Mouse (Mus musculus): Measurements from ENCODE around the gene Olfr548-ps1. TPM values are rescaled to one million over a fixed set of nuclear protein-coding genes. Genes with fewer than 3 reads are reported as not detected.
"Not testable (repeated sequence)": the region's sequence is repeated elsewhere in the genome, so short reads cannot be mapped to it uniquely, and the experiment has no call there.

The Olfr548-ps1 gene
- polyA plus RNA-seq (2016; fragmentation: Nextera tagmentation; extraction: Ambion mirVana), result not detected in 2 replicates

DNA sequence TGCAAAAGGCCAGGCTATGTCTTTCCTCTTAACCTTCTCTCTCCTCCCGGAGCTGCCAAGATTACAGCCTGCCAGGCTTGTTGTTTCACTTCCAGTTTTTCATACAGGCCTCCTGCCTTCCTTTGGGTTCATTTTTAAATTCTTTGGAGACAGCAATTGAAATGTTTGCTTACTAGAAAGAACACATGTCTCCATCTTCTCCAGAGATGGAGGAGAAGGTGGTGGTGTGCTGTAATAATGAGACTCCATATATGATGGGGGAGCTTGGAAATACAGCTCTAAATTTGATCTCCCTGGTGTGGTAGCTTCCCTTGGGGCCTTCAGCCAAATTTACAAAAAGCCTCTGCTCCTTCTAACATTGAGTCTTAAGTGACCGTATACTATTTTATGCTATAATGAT lies at the start of gene Olfr548-ps1:
Gene Olfr548-ps1, plus strand, starts transcription at position 301 of the 400 bp plus-strand sequence.
- no peaks in the 10 kb centered on the region for H3K4me1 ChIP-seq
- no peaks in the 10 kb centered on the region for H3K36me3 ChIP-seq (replicated peaks)
- no peak within 1 kb of the TSS for H3K27ac ChIP-seq (replicated peaks)
- no peaks in the 10 kb centered on the region for H3K27me3 ChIP-seq (replicated peaks; ENCODE audit: low read depth, poor library complexity, severe bottlenecking)
- no peaks in the 10 kb centered on the region for H3K9me3 ChIP-seq
- H3K4me3 ChIP-seq, result no peak within 1 kb of the TSS
- 81% methylated on average over 2 of the region's 2 CpGs for WGBS
- DNase-seq (ENCODE audit: low spot score), result no peak

DNA sequence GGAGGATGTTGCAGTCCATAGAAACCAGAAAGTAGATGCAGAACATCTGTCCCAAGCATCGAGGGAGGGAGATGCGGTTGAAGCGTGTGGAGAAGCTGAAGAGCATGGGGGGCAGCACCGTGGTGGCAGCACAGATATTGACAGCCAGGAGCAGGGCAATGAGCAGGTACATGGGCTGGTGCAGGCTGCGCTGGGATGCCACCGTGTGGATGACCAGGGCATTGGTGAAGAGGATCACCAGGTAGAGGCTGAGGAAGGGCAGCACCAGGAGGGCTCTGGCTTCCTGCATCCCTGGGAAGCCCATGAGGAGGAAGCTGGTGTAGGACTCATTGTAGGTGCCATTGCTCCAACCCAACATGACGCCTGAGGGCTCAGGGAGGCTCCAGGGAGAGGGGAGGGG lies 46.3 kb upstream of the Olfr548-ps1 start:
- not testable (repeated sequence) for H3K9me3 ChIP-seq; H3K4me3 ChIP-seq; H3K36me3 ChIP-seq (replicated peaks); H3K27me3 ChIP-seq (replicated peaks; ENCODE audit: low read depth, poor library complexity, severe bottlenecking); H3K27ac ChIP-seq (replicated peaks); H3K4me1 ChIP-seq; DNase-seq (ENCODE audit: low spot score)
- 51% methylated on average over 7 of the region's 7 CpGs for WGBS

DNA sequence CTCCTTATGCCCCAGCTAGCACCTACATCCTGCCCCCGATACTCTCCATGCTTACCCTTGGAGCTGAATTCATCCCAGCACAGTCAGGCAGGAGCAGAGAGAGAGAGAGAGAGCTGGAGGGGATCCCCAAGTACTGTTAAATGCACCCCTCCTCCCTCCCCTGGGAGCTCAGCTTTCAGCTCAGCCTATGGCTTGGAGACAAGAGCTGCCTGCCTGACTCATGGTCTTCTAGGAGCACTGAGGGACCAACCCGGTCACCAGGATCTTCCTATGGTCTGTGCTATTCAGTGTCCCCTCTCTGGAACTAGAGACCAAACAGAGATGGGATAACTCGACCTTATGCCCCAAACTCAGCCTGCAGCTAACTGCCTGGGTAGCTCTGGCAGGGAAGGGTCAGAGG lies 41.2 kb upstream of the Olfr548-ps1 start, which contains the start of gene Olfr545:
Gene Olfr545, minus strand, starts transcription at position 101 of the 400 bp plus-strand sequence.
- no peak for DNase-seq (ENCODE audit: low spot score)
- Histone ChIP-seq H3K4me3 (no peak within 1 kb of the TSS), H3K27me3 (replicated peaks; ENCODE audit: low read depth, poor library complexity, severe bottlenecking) (no peaks in the 10 kb centered on the region), H3K4me1 (no peaks in the 10 kb centered on the region), H3K27ac (replicated peaks) (no peak within 1 kb of the TSS), H3K36me3 (replicated peaks) (no peaks in the 10 kb centered on the region), H3K9me3 (no peaks in the 10 kb centered on the region)
- WGBS, result 73% methylated on average over 3 of the region's 3 CpGs

DNA sequence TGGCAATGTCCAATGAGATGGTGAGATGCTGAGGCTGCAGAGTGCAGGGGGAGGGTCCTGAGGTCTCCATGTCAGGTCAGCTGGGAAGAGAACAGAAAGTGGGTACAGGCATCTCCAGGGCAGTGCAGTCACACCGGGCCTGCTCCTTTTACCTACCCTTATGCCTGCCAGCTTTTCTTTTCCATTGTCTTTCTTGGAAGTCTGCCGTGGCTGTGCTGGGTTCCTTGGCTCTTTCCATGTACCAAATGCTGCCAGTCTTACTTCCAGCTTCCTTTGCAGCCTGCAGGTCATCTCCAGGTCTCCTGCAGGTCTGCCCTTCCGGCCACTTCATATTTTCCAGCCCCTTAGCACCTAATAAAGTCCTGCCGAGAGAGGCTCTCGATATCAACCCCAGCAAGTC lies 38.7 kb upstream of the Olfr548-ps1 start:
- no peaks in the 10 kb centered on the region for H3K27me3 ChIP-seq (replicated peaks; ENCODE audit: low read depth, poor library complexity, severe bottlenecking)
- H3K4me3 ChIP-seq, result no peak overlapping the region
- no peak overlapping the region for H3K27ac ChIP-seq (replicated peaks)
- no peak for DNase-seq (ENCODE audit: low spot score)
- no peaks in the 10 kb centered on the region for H3K4me1 ChIP-seq
- no peaks in the 10 kb centered on the region for H3K9me3 ChIP-seq
- no peaks in the 10 kb centered on the region for H3K36me3 ChIP-seq (replicated peaks)
- WGBS, result 82% methylated on average over 5 of the region's 5 CpGs

DNA sequence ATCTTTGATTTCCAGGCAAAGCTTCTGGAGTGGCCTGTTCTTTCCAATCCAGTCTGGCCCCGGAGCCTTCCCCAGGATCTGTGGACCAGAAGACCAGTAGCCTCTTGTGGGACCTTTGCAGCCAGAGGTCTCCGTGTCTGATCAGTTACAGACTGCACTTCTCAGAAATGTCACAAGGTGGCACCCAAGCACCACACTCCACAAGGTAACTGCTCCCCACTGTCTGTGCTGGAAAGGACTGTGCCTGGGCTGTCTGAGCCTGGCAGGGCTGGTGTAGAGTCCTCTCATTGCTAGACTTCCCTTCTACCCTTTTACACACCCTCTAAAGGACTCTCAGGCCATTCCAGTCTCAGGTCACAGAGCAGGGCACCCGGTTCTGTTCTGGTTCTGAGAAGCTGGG lies 33.8 kb upstream of the Olfr548-ps1 start:
- 43% methylated on average over 3 of the region's 3 CpGs for whole genome bisulfite sequencing
- H3K9me3 ChIP-seq, result no peaks in the 10 kb centered on the region
- H3K27me3 ChIP-seq (replicated peaks; ENCODE audit: low read depth, poor library complexity, severe bottlenecking), result peaks cover 10% of the 10 kb centered on the region
- no peaks in the 10 kb centered on the region for H3K4me1 ChIP-seq
- H3K36me3 ChIP-seq (replicated peaks), result no peaks in the 10 kb centered on the region
- no peak overlapping the region for H3K27ac ChIP-seq (replicated peaks)
- DNase-seq (ENCODE audit: low spot score), result peak; percentile 77
- no peak overlapping the region for H3K4me3 ChIP-seq

DNA sequence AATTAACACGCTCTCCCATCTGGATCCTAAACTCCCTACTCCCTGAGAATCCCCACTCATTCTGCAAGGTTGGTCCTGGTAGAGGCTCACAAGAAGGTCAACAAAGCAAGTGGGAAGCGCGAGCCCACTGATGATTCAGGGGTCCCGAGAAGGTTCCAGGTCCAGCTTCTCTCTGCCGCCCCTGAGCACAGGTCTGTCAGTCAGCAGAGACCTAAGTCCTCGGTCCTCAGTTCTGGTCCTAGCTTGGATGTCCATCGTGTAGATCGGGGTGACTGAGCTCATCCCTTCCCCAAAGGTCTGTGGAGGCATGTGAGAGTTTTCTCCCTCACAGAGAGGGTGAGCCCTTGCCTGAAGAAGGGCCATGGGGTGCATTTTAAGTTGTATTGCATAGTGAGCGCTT lies 32.6 kb upstream of the Olfr548-ps1 start:
- no peaks in the 10 kb centered on the region for H3K36me3 ChIP-seq (replicated peaks)
- peaks cover 4% of the 10 kb centered on the region; the same call in 1 of the 2 replicates for H3K4me1 ChIP-seq
- H3K4me3 ChIP-seq, result no peak overlapping the region
- DNase-seq (ENCODE audit: low spot score), result no peak
- WGBS, result 89% methylated on average over 9 of the region's 9 CpGs
- no peak overlapping the region for H3K27ac ChIP-seq (replicated peaks)
- H3K9me3 ChIP-seq, result no peaks in the 10 kb centered on the region
- H3K27me3 ChIP-seq (replicated peaks; ENCODE audit: low read depth, poor library complexity, severe bottlenecking), result peaks cover 21% of the 10 kb centered on the region

DNA sequence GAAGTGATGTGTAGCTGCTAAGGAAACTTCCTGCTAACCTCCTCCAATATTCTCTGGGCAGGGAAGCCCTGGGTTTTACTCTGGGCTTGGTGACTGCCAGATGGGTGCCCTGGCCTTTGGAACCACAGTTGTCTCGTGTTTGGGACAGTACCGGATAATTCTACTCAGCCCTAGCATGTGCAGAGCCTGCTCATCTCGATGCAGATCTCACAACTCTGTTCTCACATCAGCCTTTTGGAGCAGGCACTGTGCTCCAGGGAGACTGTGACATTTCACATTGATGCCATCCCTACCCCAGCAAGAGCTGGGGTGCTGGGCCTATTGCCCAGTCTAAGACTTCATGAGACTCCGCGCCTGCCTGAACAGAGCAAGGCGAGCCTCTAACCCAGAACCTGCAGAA lies 32.0 kb upstream of the Olfr548-ps1 start:
- DNase-seq (ENCODE audit: low spot score), result no peak
- H3K4me1 ChIP-seq, result peaks cover 4% of the 10 kb centered on the region; the same call in 1 of the 2 replicates
- H3K4me3 ChIP-seq, result no peak overlapping the region
- peaks cover 25% of the 10 kb centered on the region for H3K27me3 ChIP-seq (replicated peaks; ENCODE audit: low read depth, poor library complexity, severe bottlenecking)
- WGBS, result 90% methylated on average over 6 of the region's 6 CpGs
- no peak overlapping the region for H3K27ac ChIP-seq (replicated peaks)
- no peaks in the 10 kb centered on the region for H3K9me3 ChIP-seq
- H3K36me3 ChIP-seq (replicated peaks), result no peaks in the 10 kb centered on the region

DNA sequence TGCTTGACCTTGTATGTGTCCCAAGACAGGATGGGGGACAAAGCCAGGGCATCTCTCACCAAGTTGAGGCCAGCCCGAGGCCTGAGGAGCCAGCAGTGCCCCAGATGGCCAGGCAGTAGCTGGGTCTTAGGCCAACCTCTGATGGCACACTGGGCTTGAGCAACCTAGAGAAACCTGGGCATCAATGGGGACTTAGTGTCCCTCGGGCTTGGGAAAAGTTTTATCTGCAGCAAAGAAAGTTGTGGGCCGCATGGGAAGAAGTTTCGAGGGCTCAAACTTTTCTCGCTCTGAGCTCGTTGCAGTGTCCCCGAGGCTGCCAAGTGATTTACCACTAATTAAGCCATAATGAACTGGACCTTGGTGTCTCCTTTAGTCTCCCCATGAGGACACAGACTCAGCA lies 31.0 kb upstream of the Olfr548-ps1 start:
- no peak for DNase-seq (ENCODE audit: low spot score)

DNA sequence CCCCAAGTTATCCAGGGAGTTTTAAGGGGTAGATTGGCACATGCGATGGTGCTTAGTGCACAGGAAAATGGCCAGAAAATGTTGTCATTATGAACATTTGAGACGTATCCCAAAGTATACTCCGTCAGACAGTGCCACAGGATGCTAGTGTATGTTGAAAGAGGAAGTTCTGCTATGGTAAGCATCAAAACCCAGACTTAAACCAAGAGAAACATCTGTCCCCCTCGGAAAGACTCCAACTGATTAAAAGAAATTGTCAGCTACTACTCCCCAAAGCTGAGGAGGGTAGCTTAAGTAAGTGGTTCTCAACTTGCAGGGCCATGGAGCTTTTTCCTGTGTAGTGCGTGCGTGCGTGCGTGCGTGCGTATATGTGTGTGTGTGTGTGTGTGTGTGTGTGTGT lies 28.8 kb upstream of the Olfr548-ps1 start:
- Histone ChIP-seq H3K4me3 (no peak overlapping the region), H3K27me3 (replicated peaks; ENCODE audit: low read depth, poor library complexity, severe bottlenecking) (peaks cover 34% of the 10 kb centered on the region), H3K36me3 (replicated peaks) (no peaks in the 10 kb centered on the region), H3K4me1 (peaks cover 14% of the 10 kb centered on the region), H3K9me3 (no peaks in the 10 kb centered on the region), H3K27ac (replicated peaks) (no peak overlapping the region)
- DNase-seq (ENCODE audit: low spot score), result no peak
- 94% methylated on average over 10 of the region's 10 CpGs for WGBS

More for the DNA sequence above, 31.0 kb upstream of the Olfr548-ps1 start:
- WGBS, result 80% methylated on average over 7 of the region's 7 CpGs
- H3K9me3 ChIP-seq, result no peaks in the 10 kb centered on the region
- H3K27ac ChIP-seq (replicated peaks), result no peak overlapping the region
- H3K36me3 ChIP-seq (replicated peaks), result no peaks in the 10 kb centered on the region
- H3K27me3 ChIP-seq (replicated peaks; ENCODE audit: low read depth, poor library complexity, severe bottlenecking), result peaks cover 34% of the 10 kb centered on the region
- H3K4me3 ChIP-seq, result no peak overlapping the region
- H3K4me1 ChIP-seq, result peaks cover 6% of the 10 kb centered on the region

DNA sequence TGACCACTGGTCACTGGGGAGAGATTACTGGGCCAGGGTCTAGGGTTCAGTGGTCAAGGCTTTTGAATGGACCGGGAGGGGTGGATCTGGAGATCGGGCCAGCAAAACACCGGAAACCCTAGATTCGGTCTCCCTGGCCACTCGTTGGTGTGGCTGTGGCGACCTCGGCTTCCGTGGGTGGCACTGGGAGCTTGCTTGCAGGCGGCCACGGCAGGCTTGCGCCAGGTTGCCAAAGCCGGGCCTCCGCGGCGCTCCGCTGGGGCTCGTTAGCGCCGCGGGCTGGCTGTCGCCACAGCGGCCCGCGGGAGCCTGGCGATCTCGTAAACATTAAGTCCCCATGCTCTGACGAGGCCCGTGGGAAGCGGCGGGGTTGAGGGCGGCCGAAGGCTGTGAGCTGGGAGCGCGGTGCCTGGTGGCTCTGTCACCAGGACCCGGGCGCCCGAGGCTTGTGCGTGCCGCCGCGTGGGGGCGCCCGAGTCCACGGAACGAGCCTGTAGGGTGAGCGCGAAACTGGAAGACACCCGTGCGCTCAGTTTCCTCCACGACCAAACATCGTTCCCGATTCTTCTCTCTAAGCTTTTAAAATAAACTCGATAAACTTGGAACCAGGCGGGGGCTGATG lies 27.8 kb upstream of the Olfr548-ps1 start:
- WGBS, result 2% methylated on average over 54 of the region's 54 CpGs
- Histone ChIP-seq H3K27ac (replicated peaks) (peak overlapping the region; percentile 80; the same call in 1 of the 2 replicates), H3K9me3 (no peaks in the 10 kb centered on the region), H3K4me3 (peak overlapping the region; percentile 65), H3K4me1 (peaks cover 14% of the 10 kb centered on the region), H3K27me3 (replicated peaks; ENCODE audit: low read depth, poor library complexity, severe bottlenecking) (peaks cover 34% of the 10 kb centered on the region), H3K36me3 (replicated peaks) (no peaks in the 10 kb centered on the region)
- DNase-seq (ENCODE audit: low spot score), result peak; percentile 91

DNA sequence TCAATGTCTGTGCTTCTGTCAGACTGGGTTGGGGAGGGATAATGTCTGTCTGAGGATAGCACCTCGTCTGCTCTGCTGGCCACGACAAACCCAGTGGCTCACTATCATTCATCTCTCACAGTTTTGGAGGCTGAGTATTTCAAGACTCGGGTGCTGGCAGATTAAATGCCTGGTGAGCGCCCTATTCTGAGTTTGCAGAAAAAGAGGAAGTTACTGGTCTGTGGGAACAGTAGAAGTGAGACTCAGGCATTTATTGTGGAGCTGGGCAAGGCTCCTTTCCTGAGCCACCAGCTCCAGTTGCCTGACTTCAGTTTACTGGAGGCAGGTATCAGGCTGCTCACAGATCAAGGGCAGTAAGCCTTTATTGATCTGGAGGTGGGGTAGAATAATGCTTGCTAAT lies 26.6 kb upstream of the Olfr548-ps1 start:
- 75% methylated on average over 4 of the region's 4 CpGs for WGBS
- H3K9me3 ChIP-seq, result no peaks in the 10 kb centered on the region
- H3K4me1 ChIP-seq, result peaks cover 14% of the 10 kb centered on the region
- DNase-seq (ENCODE audit: low spot score), result no peak
- H3K27ac ChIP-seq (replicated peaks), result no peak overlapping the region
- H3K27me3 ChIP-seq (replicated peaks; ENCODE audit: low read depth, poor library complexity, severe bottlenecking), result peaks cover 34% of the 10 kb centered on the region
- no peak overlapping the region for H3K4me3 ChIP-seq
- no peaks in the 10 kb centered on the region for H3K36me3 ChIP-seq (replicated peaks)

DNA sequence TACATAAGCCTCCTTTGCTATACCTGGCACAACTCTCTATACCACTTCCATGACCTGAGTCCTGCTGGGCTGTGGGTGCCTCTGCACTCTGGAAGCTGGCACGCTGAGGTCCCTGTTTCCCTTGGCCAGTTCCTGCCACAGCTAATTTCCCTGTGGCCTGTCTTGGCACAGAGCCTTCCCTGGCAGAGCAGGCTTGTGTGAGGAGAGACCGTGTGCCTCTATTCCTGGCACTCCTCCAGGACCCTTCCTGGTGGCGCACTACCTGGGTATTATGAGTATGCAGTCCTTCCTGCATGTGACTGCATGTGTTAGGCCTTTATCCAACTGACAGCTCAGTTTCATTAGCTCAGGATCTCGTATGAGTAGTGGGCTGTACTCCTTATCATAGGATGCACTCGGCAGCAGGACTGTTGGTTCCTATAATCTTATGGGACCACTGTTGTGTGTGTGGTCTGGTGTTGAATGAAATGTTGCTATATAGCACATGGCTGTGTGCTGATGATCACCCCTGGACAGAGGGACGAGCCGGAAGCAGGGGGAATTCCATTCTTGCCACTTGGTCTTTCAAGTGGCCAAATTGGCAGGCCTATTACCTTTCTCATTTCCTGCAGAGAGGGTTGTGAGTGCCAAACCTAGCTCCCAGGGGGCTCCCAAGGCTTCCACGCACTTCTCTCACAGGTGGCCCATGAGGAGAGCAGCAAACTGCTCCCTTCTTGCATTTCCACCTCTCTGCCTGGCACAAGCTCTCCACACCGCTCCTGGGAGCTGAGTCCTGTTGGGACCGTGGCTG lies 24.2 kb upstream of the Olfr548-ps1 start:
- Histone ChIP-seq H3K27me3 (replicated peaks; ENCODE audit: low read depth, poor library complexity, severe bottlenecking) (peaks cover 28% of the 10 kb centered on the region), H3K9me3 (no peaks in the 10 kb centered on the region), H3K27ac (replicated peaks) (no peak overlapping the region), H3K4me1 (peaks cover 14% of the 10 kb centered on the region), H3K36me3 (replicated peaks) (no peaks in the 10 kb centered on the region), H3K4me3 (no peak overlapping the region)
- DNase-seq (ENCODE audit: low spot score), result no peak
- 78% methylated on average over 10 of the region's 10 CpGs for WGBS

DNA sequence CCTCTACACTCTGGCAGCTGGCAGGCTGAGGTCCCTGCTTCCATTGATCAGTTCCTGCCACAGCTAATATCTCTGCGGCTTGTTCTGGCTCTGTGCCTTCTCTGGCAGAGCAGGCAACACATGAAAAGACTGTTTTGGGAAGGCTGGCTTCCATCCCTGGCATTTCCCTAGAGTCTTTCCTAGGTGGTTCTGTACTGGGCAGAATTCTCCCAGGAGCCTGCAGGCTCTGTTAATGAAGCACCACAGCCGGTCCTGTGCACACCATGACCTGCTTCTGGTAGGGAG lies 23.7 kb upstream of the Olfr548-ps1 start:
- no peak overlapping the region for H3K27ac ChIP-seq (replicated peaks)
- no peaks in the 10 kb centered on the region for H3K9me3 ChIP-seq
- peaks cover 23% of the 10 kb centered on the region for H3K27me3 ChIP-seq (replicated peaks; ENCODE audit: low read depth, poor library complexity, severe bottlenecking)
- no peak overlapping the region for H3K4me3 ChIP-seq
- no peak for DNase-seq (ENCODE audit: low spot score)
- peaks cover 14% of the 10 kb centered on the region for H3K4me1 ChIP-seq
- H3K36me3 ChIP-seq (replicated peaks), result no peaks in the 10 kb centered on the region
- WGBS, result 85% methylated on average over 2 of the region's 2 CpGs

Measured in embryonic facial prominence, embryonic 10.5 days (tissue).